Mouse (Mus musculus): Measurements from ENCODE around the gene Gm19426. TPM values are rescaled to one million over a fixed set of nuclear protein-coding genes. Genes with fewer than 3 reads are reported as not detected.
A peak's percentile ranks its signal among the peaks of the same experiment; 100 is the strongest.

Gm19426 gene
- polyA plus RNA-seq, 1 experiment from 2014 or later, result 4.4 TPM

DNA sequence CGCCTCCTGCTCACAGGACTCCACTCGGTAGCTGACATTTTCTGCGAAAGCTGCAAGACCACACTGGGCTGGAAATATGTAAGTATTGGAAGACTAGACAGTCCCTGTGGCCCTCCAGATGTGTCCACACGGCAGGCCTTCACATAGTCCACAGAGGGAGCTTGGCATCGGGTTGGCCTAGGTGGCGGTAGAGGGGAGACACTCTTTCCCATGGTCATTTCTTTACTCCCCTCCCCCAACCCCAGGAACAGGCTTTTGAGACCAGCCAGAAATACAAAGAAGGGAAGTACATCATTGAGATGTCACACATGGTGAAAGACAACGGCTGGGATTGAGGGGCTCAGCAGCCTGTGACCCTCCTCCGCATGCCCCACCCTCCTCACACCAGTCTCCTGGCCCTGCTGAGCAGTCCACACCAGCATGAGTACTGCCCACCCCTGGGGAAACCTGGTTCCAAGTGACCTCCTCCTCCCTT, 6.0 kb downstream of the Gm19426 start:
- peak overlapping the region in 1 of 2 experiments; percentile 24; a peak in 3 of 4 replicates for H3K27ac ChIP-seq (replicated peaks in 1 of 2; ENCODE audit: control insufficient read depth in 1 of 2, insufficient read depth in 1 of 2, low read depth in 2 of 2, low read length in 2 of 2)
- H3K4me3 ChIP-seq (ENCODE audit: control insufficient read depth in 1 of 2, insufficient read depth in 1 of 2, low read depth in 1 of 2, low read length in 2 of 2), result no peak overlapping the region
- no peak overlapping the region for H3K9ac ChIP-seq (ENCODE audit: low read length)
- peak; percentile 13; the same call in 1 of the 2 replicates for ATAC-seq (ENCODE audit: insufficient number of reproducible peaks, insufficient read depth, low FRiP score, low read depth)
- H3K4me2 ChIP-seq (ENCODE audit: low read length), result peak overlapping the region; percentile 73
- H3K9me3 ChIP-seq (ENCODE audit: control insufficient read depth, low read length), result no peaks in the 10 kb centered on the region
- 9% methylated on average over 8 of the region's 8 CpGs for WGBS
- H3K4me1 ChIP-seq (ENCODE audit: control insufficient read depth in 2 of 2, insufficient read depth in 2 of 2, low read length in 2 of 2), result peaks cover 40 to 71% of the 10 kb centered on the region in 2 experiments
- peaks cover 9% of the 10 kb centered on the region; the same call in 1 of the 2 replicates for H3K36me3 ChIP-seq (ENCODE audit: control insufficient read depth, insufficient read depth, low read length)
- no peaks in the 10 kb centered on the region for H3K27me3 ChIP-seq (ENCODE audit: control insufficient read depth, insufficient read depth, low read length)

DNA sequence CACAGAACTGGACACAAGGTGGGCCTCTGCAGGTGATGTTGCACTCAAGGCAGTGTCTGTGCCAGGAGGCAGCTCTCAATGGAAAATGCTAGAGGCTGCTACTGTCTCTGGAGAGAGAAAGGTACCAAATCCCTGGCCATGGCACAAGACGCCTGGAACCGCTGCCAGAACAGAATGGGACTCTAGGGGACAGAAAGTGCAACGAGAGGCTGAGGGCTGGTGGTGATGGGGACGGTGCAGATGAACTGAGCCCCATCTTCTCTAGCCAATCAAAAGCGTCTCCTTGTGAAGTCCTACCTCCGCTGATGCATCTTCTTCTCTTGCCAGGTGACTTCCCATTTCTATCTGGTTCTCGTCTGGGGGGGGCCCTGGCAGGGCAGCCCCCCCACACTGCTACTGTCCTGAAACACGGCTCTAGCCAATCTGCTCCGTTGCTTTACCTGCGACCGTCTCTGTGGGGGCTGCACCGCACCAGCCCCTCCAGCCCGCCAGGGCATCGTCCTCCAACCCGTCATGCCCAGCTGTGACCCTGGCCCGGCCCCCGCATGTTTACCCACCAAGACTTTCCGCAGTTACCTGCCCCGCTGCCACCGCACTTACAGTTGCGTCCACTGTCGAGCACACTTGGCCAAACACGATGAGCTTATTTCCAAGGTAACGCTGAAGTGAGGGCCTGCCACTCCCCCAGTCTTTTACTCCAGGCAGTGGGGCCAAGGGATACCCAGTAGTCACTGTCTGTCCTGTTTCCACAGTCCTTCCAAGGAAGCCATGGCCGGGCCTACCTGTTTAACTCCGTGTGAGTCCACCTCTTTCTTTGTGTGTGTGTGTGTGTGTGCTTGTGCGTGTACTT, 6.9 kb downstream of the Gm19426 start:
- H3K9me3 ChIP-seq (ENCODE audit: control insufficient read depth, low read length), result no peaks in the 10 kb centered on the region
- H3K27me3 ChIP-seq (ENCODE audit: control insufficient read depth, insufficient read depth, low read length), result no peaks in the 10 kb centered on the region
- H3K9ac ChIP-seq (ENCODE audit: low read length), result peak overlapping the region; percentile 28; the same call in 1 of the 2 replicates
- peak overlapping the region in 1 of 2 experiments; percentile 0; a peak in 1 of 4 replicates for H3K4me3 ChIP-seq (ENCODE audit: control insufficient read depth in 1 of 2, insufficient read depth in 1 of 2, low read depth in 1 of 2, low read length in 2 of 2)
- H3K36me3 ChIP-seq (ENCODE audit: control insufficient read depth, insufficient read depth, low read length), result peaks cover 7% of the 10 kb centered on the region; the same call in 1 of the 2 replicates
- peak overlapping the region; percentile 73 for H3K4me2 ChIP-seq (ENCODE audit: low read length)
- WGBS, result 9% methylated on average over 26 of the region's 27 CpGs
- no peak overlapping the region for H3K27ac ChIP-seq (replicated peaks in 1 of 2; ENCODE audit: control insufficient read depth in 1 of 2, insufficient read depth in 1 of 2, low read depth in 2 of 2, low read length in 2 of 2)
- no peak for ATAC-seq (ENCODE audit: insufficient number of reproducible peaks, insufficient read depth, low FRiP score, low read depth)
- peaks cover 34 to 63% of the 10 kb centered on the region in 2 experiments for H3K4me1 ChIP-seq (ENCODE audit: control insufficient read depth in 2 of 2, insufficient read depth in 2 of 2, low read length in 2 of 2)

DNA sequence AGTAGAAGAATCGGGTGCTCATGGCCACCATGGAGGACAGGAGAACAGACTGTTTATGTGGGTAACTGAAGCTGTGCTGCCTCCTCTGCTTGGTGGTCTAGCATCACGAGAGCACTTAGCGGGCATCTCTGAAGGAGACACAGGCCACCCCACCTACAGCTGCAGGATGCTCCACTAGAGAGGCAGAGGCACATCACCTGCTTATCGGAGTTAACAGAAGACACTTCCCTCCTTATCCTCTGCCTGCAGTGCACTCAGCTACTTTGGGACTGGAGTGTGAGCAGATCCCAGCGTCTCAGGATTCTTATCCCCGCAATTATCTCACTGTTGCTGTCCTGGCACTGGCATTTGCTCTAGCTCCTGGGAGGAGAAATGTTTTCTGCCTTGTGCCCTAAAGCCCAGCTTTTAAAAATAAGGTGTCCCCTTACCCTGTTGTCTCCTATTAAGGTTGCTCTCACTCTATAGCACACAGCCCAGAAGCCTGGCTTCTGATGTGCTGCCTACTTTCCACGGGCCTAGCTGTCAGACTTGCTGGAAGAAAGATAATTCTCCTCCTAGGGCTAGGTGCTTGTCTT, 8.0 kb downstream of the Gm19426 start:
- Histone ChIP-seq H3K4me2 (ENCODE audit: low read length) (peak overlapping the region; percentile 73), H3K27me3 (ENCODE audit: control insufficient read depth, insufficient read depth, low read length) (no peaks in the 10 kb centered on the region), H3K4me3 (ENCODE audit: control insufficient read depth in 1 of 2, insufficient read depth in 1 of 2, low read depth in 1 of 2, low read length in 2 of 2) (no peak overlapping the region), H3K4me1 (ENCODE audit: control insufficient read depth in 2 of 2, insufficient read depth in 2 of 2, low read length in 2 of 2) (peaks cover 33 to 56% of the 10 kb centered on the region in 2 experiments), H3K36me3 (ENCODE audit: control insufficient read depth, insufficient read depth, low read length) (peaks cover 5% of the 10 kb centered on the region; the same call in 1 of the 2 replicates), H3K27ac (replicated peaks in 1 of 2; ENCODE audit: control insufficient read depth in 1 of 2, insufficient read depth in 1 of 2, low read depth in 2 of 2, low read length in 2 of 2) (no peak overlapping the region), H3K9me3 (ENCODE audit: control insufficient read depth, low read length) (no peaks in the 10 kb centered on the region), H3K9ac (ENCODE audit: low read length) (no peak overlapping the region)
- ATAC-seq (ENCODE audit: insufficient number of reproducible peaks, insufficient read depth, low FRiP score, low read depth), result no peak
- 14% methylated on average over 7 of the region's 7 CpGs for WGBS

DNA sequence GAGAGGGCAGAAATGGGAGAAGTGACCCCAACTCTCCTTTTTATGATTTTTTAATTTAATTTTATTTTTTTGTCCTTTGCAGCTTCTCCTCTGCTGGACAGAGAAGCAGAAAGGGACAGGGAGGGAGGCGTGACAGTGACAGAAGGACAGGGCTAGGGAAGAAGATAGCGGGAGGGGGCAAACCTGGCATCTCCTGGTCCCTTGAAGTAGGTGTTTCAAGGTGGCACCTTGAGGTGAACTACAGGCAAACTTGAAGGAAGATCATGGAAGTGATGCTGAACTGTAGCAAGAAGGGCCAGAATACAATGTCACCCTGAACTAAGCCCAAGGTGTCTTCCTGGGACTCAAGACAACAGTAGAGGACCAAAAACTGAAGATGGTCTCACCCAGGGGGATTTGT, 8.5 kb downstream of the Gm19426 start:
- 0 out of 2 replicates have a peak, but pooled peaks cover under 1% of the 10 kb centered on the region for H3K36me3 ChIP-seq (ENCODE audit: control insufficient read depth, insufficient read depth, low read length)
- WGBS, result 3% methylated on average over 2 of the region's 2 CpGs
- H3K27me3 ChIP-seq (ENCODE audit: control insufficient read depth, insufficient read depth, low read length), result no peaks in the 10 kb centered on the region
- no peak for ATAC-seq (ENCODE audit: insufficient number of reproducible peaks, insufficient read depth, low FRiP score, low read depth)
- peak overlapping the region; percentile 69 for H3K9ac ChIP-seq (ENCODE audit: low read length)
- peak overlapping the region; percentile 47 to 53 for H3K4me3 ChIP-seq (ENCODE audit: control insufficient read depth in 1 of 2, insufficient read depth in 1 of 2, low read depth in 1 of 2, low read length in 2 of 2)
- H3K4me2 ChIP-seq (ENCODE audit: low read length), result peak overlapping the region; percentile 73
- no peaks in the 10 kb centered on the region for H3K9me3 ChIP-seq (ENCODE audit: control insufficient read depth, low read length)
- no peak overlapping the region for H3K27ac ChIP-seq (replicated peaks in 1 of 2; ENCODE audit: control insufficient read depth in 1 of 2, insufficient read depth in 1 of 2, low read depth in 2 of 2, low read length in 2 of 2)
- peaks cover 31 to 51% of the 10 kb centered on the region in 2 experiments for H3K4me1 ChIP-seq (ENCODE audit: control insufficient read depth in 2 of 2, insufficient read depth in 2 of 2, low read length in 2 of 2)

DNA sequence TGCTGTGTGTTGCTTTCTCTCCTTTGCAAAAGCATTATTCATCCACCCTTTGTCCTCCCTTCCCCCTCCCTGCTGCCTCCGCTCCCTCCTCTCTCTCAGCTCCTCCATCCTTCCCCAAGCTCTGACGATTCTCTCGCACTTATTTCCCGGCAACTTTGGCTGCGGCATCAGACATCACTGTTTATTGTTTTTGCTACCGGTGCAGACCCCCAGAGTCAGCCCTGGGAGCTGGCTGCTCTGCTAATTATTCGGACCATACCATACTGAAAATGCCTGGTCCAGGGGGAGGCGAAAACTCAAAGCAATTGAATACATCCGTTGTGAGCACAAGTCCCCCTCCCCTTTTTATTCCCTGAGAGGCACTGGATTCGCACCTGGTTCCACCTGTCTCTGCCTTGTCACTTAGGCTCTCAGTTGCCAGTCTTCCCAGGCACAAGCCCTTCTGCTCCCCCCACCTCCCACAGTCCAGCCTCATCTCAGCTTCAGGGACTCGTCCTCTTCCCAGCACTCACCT, 9.0 kb downstream of the Gm19426 start:
- no peak for ATAC-seq (ENCODE audit: insufficient number of reproducible peaks, insufficient read depth, low FRiP score, low read depth)
- Histone ChIP-seq H3K4me3 (ENCODE audit: control insufficient read depth in 1 of 2, insufficient read depth in 1 of 2, low read depth in 1 of 2, low read length in 2 of 2) (peak overlapping the region; percentile 47 to 53), H3K27me3 (ENCODE audit: control insufficient read depth, insufficient read depth, low read length) (no peaks in the 10 kb centered on the region), H3K9ac (ENCODE audit: low read length) (peak overlapping the region; percentile 69), H3K36me3 (ENCODE audit: control insufficient read depth, insufficient read depth, low read length) (no peaks in the 10 kb centered on the region), H3K27ac (replicated peaks in 1 of 2; ENCODE audit: control insufficient read depth in 1 of 2, insufficient read depth in 1 of 2, low read depth in 2 of 2, low read length in 2 of 2) (no peak overlapping the region), H3K4me1 (ENCODE audit: control insufficient read depth in 2 of 2, insufficient read depth in 2 of 2, low read length in 2 of 2) (peaks cover 31 to 46% of the 10 kb centered on the region in 2 experiments), H3K9me3 (ENCODE audit: control insufficient read depth, low read length) (no peaks in the 10 kb centered on the region), H3K4me2 (ENCODE audit: low read length) (peak overlapping the region; percentile 73)
- WGBS, result 2% methylated on average over 11 of the region's 11 CpGs

DNA sequence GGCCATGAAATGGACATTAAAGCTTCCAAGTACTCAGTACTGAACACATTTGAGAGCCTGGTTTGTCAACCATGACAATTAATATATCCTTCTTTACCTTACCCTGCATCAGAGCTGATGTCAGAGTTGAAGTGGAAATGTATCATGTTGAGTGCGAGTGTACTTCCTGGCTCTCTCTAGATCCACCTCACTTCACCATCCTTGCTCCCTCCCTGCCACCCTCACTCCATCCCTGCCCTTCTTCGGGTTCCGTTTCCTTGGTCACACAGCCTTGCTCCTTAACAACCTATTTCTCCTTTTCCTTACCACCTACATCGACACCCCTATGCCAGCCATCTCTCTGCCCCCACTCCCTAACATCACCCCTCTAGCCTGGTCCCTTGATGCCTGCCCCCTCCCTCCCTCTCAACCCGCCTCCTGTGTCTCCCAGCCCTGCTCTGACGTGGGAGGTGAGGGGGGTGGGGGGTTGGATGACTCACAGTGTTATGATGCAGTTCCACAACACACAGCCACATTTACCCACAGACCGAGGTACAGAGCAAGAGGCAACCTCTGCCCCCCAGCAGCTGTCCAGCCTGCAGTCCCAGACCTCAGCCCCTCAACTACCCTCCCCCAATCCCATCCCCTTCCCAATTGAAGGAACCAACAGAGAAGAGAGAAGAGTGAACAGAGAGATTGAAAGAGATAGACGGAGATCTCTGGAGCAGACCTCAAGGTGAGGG, 9.7 kb downstream of the Gm19426 start, which contains the start of gene Ypel4:
TSS of gene Ypel4 (plus strand) at position 480 of the 722 bp plus-strand sequence.
- ATAC-seq (ENCODE audit: insufficient number of reproducible peaks, insufficient read depth, low FRiP score, low read depth), result peak; percentile 29; the same call in 1 of the 2 replicates
- WGBS, result 5% methylated on average over 8 of the region's 8 CpGs
- Histone ChIP-seq H3K27me3 (ENCODE audit: control insufficient read depth, insufficient read depth, low read length) (no peaks in the 10 kb centered on the region), H3K4me2 (ENCODE audit: low read length) (peak within 1 kb of the TSS; percentile 73), H3K9ac (ENCODE audit: low read length) (peak within 1 kb of the TSS; percentile 69), H3K36me3 (ENCODE audit: control insufficient read depth, insufficient read depth, low read length) (no peaks in the 10 kb centered on the region), H3K4me3 (ENCODE audit: control insufficient read depth in 1 of 2, insufficient read depth in 1 of 2, low read depth in 1 of 2, low read length in 2 of 2) (peak within 1 kb of the TSS; percentile 47 to 53), H3K9me3 (ENCODE audit: control insufficient read depth, low read length) (no peaks in the 10 kb centered on the region), H3K27ac (replicated peaks in 1 of 2; ENCODE audit: control insufficient read depth in 1 of 2, insufficient read depth in 1 of 2, low read depth in 2 of 2, low read length in 2 of 2) (no peak within 1 kb of the TSS), H3K4me1 (ENCODE audit: control insufficient read depth in 2 of 2, insufficient read depth in 2 of 2, low read length in 2 of 2) (peaks cover 31 to 40% of the 10 kb centered on the region in 2 experiments)

DNA sequence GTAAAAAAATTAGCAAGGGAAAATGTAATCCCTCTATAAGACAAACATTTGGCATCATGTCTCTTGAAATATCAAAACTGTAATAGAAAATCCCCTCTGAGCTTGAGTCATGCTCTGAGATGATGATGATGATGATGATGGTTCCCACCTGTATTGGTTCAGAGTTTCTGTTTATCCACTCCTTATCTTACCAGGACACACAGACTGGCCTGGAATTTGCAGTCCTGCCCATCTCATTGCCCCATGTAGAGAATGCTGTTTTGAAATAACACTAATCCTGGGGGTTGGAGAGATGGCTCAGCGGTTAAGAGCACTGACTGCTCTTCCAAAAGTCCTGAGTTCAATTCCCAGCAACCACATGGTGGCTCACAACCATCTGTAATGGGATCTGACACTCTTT, 11.1 kb downstream of the Gm19426 start:
- Histone ChIP-seq H3K27me3 (ENCODE audit: control insufficient read depth, insufficient read depth, low read length) (no peaks in the 10 kb centered on the region), H3K4me1 (ENCODE audit: control insufficient read depth in 2 of 2, insufficient read depth in 2 of 2, low read length in 2 of 2) (peaks cover 21 to 29% of the 10 kb centered on the region in 2 experiments), H3K4me3 (ENCODE audit: control insufficient read depth in 1 of 2, insufficient read depth in 1 of 2, low read depth in 1 of 2, low read length in 2 of 2) (no peak overlapping the region), H3K9me3 (ENCODE audit: control insufficient read depth, low read length) (no peaks in the 10 kb centered on the region), H3K36me3 (ENCODE audit: control insufficient read depth, insufficient read depth, low read length) (no peaks in the 10 kb centered on the region), H3K4me2 (ENCODE audit: low read length) (no peak overlapping the region), H3K9ac (ENCODE audit: low read length) (no peak overlapping the region), H3K27ac (replicated peaks in 1 of 2; ENCODE audit: control insufficient read depth in 1 of 2, insufficient read depth in 1 of 2, low read depth in 2 of 2, low read length in 2 of 2) (no peak overlapping the region)
- ATAC-seq (ENCODE audit: insufficient number of reproducible peaks, insufficient read depth, low FRiP score, low read depth), result no peak
- WGBS, result 53% methylated on average over 1 of the region's 1 CpGs

Measured in heart, embryonic 14.5 days (tissue).